Mouse (Mus musculus) kidney, embryonic 16.5 days (tissue): ENCODE results near the gene Fam90a1a. TPM values are rescaled to one million over a fixed set of nuclear protein-coding genes. Genes with fewer than 3 reads are reported as not detected.

Experiments used
- ATAC-seq: fragments of 200-750 bp; cut with Nextera tagmentation; 2 replicates; pipeline ENCODE4 v1.8.0; 2017; ENCODE audit warnings: moderate TSS enrichment; ENCODE audit not compliant: low FRiP score, low TSS enrichment
- H3K27ac ChIP-seq: fragments of 300-500 bp; sonication (generic); 2 replicates; pipeline ENCODE4 v1.5.1; 2014; ENCODE audit warnings: low read length
- H3K27me3 ChIP-seq: fragments of 300-500 bp; sonication (generic); 2 replicates; pipeline ENCODE4 v1.6.1; 2014; ENCODE audit warnings: low read length, control low read depth, mixed read lengths; ENCODE audit not compliant: insufficient read depth
- H3K36me3 ChIP-seq: fragments of 300-500 bp; sonication (generic); 2 replicates; pipeline ENCODE4 v1.6.1; 2014; ENCODE audit warnings: low read length, control low read depth, mixed read lengths; ENCODE audit not compliant: insufficient read depth
- H3K4me1 ChIP-seq: fragments of 300-500 bp; sonication (generic); 2 replicates; pipeline ENCODE4 v1.6.1; 2014; ENCODE audit warnings: low read length, control low read depth, mixed read lengths; ENCODE audit not compliant: insufficient read depth
- H3K4me2 ChIP-seq: fragments of 300-500 bp; sonication (generic); replicated peaks from 2 replicates; pipeline ENCODE4 v1.6.1; 2014; ENCODE audit warnings: low read depth, low read length
- H3K4me3 ChIP-seq: fragments of 300-500 bp; sonication (generic); 2 replicates; pipeline ENCODE4 v1.5.1; 2014; ENCODE audit warnings: mild to moderate bottlenecking, low read length
- H3K9ac ChIP-seq: fragments of 300-500 bp; sonication (generic); replicated peaks from 2 replicates; pipeline ENCODE4 v1.6.1; 2014; ENCODE audit warnings: low read length
- H3K9me3 ChIP-seq: fragments of 300-500 bp; sonication (generic); 2 replicates; pipeline ENCODE4 v1.6.1; 2016; ENCODE audit warnings: low read length, control low read depth
- WGBS: fragments of 180-500 bp; shearing (Covaris S2); extraction: QIAGEN DNeasy Blood & Tissue Kit; methylation state at CpG from one replicate; pipeline ENCODE4 v1.1.7; 2014; 5-methylcytosine and 5-hydroxymethylcytosine counted together
- polyA plus RNA-seq: library from polyadenylated mRNA; unstranded; fragments of >200 nt; fragmentation: Nextera tagmentation; extraction: Ambion mirVana; gene quantifications from 2 replicates; pipeline ENCODE4 v1.2.1, GENCODE M21; 2015

The Fam90a1a gene
- polyA plus RNA-seq, 1 experiment from 2014 or later = not detected

DNA sequence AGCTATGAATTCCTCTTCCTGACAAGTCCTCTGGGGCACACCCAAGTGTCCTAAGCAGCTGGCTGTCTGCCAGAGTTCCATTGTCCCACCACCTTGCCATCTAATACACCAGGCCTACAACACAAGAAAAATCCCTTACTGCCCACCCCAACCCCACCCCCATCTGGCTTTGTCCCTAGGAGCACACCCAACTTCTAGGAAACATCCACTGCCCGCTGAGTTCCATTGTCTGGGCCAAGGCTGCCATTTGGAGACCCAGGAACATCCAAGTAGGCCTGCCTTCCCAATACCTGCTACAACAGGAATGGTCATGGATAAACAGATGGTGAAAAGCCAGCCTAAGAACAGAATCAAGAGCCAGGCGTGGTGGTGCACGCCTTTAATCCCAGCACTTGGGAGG is 2.2 kb upstream of the Fam90a1a start:
- no peak overlapping the region for H3K4me3 ChIP-seq
- ATAC-seq = no peak
- H3K9ac ChIP-seq = no peak overlapping the region
- 83% methylated on average over 3 of the region's 3 CpGs for WGBS
- no peak overlapping the region for H3K27ac ChIP-seq
- no peak overlapping the region for H3K4me2 ChIP-seq
- H3K9me3 ChIP-seq = no peaks in the 10 kb centered on the region
- no peaks in the 10 kb centered on the region for H3K4me1 ChIP-seq
- H3K36me3 ChIP-seq = no peaks in the 10 kb centered on the region
- no peaks in the 10 kb centered on the region for H3K27me3 ChIP-seq

DNA sequence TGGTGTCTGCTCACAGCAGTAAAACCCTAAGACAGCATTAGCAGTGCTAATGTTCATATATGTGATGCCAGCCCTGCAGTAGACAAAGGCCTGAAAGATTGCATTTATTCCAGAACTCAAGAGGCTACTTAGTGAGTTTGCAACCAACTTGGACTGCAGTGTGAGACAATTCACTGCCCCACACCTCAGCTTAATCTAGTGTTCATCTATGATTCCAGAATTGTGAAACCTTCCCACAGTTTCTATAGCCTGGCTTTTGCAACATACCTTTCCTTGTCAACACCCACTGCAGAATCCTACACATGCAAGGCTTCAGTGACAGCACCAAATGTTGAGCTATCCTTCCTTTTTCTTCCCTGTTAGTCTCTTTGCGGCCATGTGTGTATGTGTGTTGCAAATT is 8.1 kb downstream of the Fam90a1a start:
- Histone ChIP-seq H3K9me3 (no peaks in the 10 kb centered on the region), H3K27me3 (no peaks in the 10 kb centered on the region), H3K36me3 (no peaks in the 10 kb centered on the region), H3K27ac (no peak overlapping the region), H3K4me1 (no peaks in the 10 kb centered on the region), H3K9ac (no peak overlapping the region), H3K4me2 (no peak overlapping the region), H3K4me3 (no peak overlapping the region)
- ATAC-seq = no peak
- WGBS = 73% methylated on average over 1 of the region's 1 CpGs

GRCm38 (mm10) chr8:21969475-21969874 is 11.0 kb downstream of the Fam90a1a start, which contains the start of gene Ccdc70:
Gene Ccdc70 (plus strand): TSS chr8:21969775.
- Histone ChIP-seq H3K27ac (no peak within 1 kb of the TSS), H3K27me3 (no peaks in the 10 kb centered on the region), H3K36me3 (no peaks in the 10 kb centered on the region), H3K4me3 (no peak within 1 kb of the TSS), H3K9ac (no peak within 1 kb of the TSS), H3K4me2 (no peak within 1 kb of the TSS), H3K9me3 (no peaks in the 10 kb centered on the region), H3K4me1 (no peaks in the 10 kb centered on the region)
- ATAC-seq = no peak
- 85% methylated on average over 3 of the region's 3 CpGs for WGBS

GRCm38 (mm10) chr8:21978193-21978592 is 19.7 kb downstream of the Fam90a1a start:
- ATAC-seq = no peak
- H3K4me1 ChIP-seq = no peaks in the 10 kb centered on the region
- no peak overlapping the region for H3K4me3 ChIP-seq

GRCm38 (mm10) chr8:21981664-21982337 is 23.3 kb downstream of the Fam90a1a start:
- Histone ChIP-seq H3K36me3 (no peaks in the 10 kb centered on the region), H3K9ac (no peak overlapping the region), H3K27ac (no peak overlapping the region), H3K4me3 (no peak overlapping the region), H3K4me2 (no peak overlapping the region), H3K27me3 (no peaks in the 10 kb centered on the region), H3K9me3 (no peaks in the 10 kb centered on the region), H3K4me1 (no peaks in the 10 kb centered on the region)
- WGBS = 55% methylated on average over 8 of the region's 8 CpGs
- no peak for ATAC-seq

More at GRCm38 (mm10) chr8:21978193-21978592, 19.7 kb downstream of the Fam90a1a start:
- Histone ChIP-seq H3K27ac (no peak overlapping the region), H3K27me3 (no peaks in the 10 kb centered on the region), H3K9ac (no peak overlapping the region), H3K9me3 (no peaks in the 10 kb centered on the region), H3K4me2 (no peak overlapping the region), H3K36me3 (no peaks in the 10 kb centered on the region)
- WGBS = 65% methylated on average over 4 of the region's 4 CpGs

- H3K4me3 ChIP-seq = no peak overlapping the region
- H3K4me2 ChIP-seq = no peak overlapping the region
- H3K4me1 ChIP-seq = no peaks in the 10 kb centered on the region
- H3K27me3 ChIP-seq = no peaks in the 10 kb centered on the region
- H3K27ac ChIP-seq = no peak overlapping the region
- H3K36me3 ChIP-seq = no peaks in the 10 kb centered on the region
- peak; percentile 90 for ATAC-seq
- H3K9ac ChIP-seq = no peak overlapping the region
- 23% methylated on average over 6 of the region's 6 CpGs for WGBS
- H3K9me3 ChIP-seq = no peaks in the 10 kb centered on the region
Observed at GRCm38 (mm10) chr8:21992184-21992583, 33.7 kb downstream of the Fam90a1a start.

DNA sequence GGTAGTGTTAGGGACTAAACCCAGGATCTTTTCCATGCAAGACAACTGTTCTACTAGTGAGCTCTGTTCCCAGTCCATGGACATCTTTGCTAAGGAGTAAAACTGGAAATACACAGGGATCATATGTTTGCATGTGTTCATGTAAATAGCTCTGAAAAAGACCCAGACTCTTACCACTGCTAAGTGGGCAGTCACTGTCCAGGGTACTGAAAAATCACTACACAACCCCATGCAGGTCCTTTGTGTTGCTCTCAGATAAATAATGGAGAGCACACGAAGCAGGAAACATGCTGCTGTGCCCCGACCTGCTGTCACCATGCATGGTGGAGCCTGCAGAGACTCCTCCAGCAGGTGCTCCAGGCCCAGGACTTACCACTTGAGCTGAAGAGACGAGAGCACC is 36.7 kb downstream of the Fam90a1a start:
- 30% methylated on average over 3 of the region's 3 CpGs for WGBS
- Histone ChIP-seq H3K4me3 (no peak overlapping the region), H3K4me2 (no peak overlapping the region), H3K4me1 (no peaks in the 10 kb centered on the region), H3K27me3 (no peaks in the 10 kb centered on the region), H3K9me3 (no peaks in the 10 kb centered on the region), H3K36me3 (no peaks in the 10 kb centered on the region), H3K27ac (no peak overlapping the region), H3K9ac (no peak overlapping the region)
- no peak for ATAC-seq

DNA sequence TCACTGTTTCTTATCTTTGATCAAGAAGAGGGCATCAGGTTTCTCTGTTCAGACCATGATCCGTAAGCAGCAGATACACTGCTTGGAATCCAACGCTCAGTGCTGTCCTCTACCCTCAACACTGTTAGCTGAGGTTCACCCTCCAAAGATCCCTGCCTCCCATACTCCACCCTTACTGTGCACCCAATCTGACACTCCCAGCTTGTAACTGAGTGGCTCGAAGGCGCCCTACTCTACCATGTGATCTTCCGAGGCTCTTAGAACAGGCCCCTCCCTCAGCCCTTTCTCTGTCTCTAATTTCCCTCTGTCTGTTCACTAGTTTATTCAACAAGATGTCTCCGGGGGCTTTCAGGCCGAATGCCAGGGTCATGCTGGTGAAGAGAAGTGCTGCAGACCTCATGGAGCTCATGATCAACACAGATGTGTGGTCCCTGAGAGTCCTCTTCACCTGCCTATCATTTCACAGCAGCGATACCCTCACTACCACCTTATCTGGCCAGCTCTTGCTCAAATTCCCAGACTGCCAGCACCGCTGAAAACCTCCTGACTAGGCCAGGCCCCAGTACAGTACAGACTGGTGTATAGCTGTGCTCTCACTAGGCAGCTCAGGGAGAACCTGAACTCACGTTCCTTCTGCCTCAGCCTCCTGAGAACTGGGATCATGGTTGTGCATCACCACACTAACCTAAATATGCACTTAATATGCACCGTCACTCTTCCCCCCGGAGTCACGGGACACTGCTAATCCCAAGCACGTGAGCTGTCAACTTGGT is 46.4 kb downstream of the Fam90a1a start:
- no peak for ATAC-seq
- no peak overlapping the region for H3K27ac ChIP-seq
- no peak overlapping the region for H3K9ac ChIP-seq
- H3K27me3 ChIP-seq = no peaks in the 10 kb centered on the region
- no peaks in the 10 kb centered on the region for H3K9me3 ChIP-seq
- H3K36me3 ChIP-seq = no peaks in the 10 kb centered on the region
- H3K4me2 ChIP-seq = no peak overlapping the region
- no peaks in the 10 kb centered on the region for H3K4me1 ChIP-seq
- WGBS = 84% methylated on average over 14 of the region's 14 CpGs
- no peak overlapping the region for H3K4me3 ChIP-seq

DNA sequence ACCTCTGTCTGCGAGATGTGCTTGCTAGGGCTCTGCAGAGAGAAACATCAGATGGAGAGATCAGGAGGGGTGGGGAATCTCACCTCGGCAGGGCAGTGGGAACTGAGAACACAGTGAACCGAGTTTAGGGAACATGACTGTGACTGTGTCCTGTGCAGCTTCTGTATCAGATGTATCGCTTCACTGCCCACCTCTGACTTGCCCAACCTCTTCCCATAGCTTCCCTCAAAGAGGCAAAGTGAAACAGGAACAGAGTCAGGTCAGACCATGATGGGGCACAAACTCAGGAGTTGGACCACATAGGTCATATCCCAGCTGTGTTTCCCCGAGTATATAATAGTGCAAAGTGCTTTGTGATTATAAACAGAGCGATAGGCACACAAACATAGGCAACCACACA is 47.9 kb downstream of the Fam90a1a start:
- WGBS = 64% methylated on average over 6 of the region's 6 CpGs

GRCm38 (mm10) chr8:22009403-22009802 is 50.9 kb downstream of the Fam90a1a start:
- 79% methylated on average over 3 of the region's 3 CpGs for WGBS
- H3K4me2 ChIP-seq = no peak overlapping the region
- no peak overlapping the region for H3K4me3 ChIP-seq
- H3K36me3 ChIP-seq = no peaks in the 10 kb centered on the region
- H3K9me3 ChIP-seq = no peaks in the 10 kb centered on the region
- H3K27ac ChIP-seq = no peak overlapping the region
- no peak for ATAC-seq
- H3K9ac ChIP-seq = no peak overlapping the region
- no peaks in the 10 kb centered on the region for H3K4me1 ChIP-seq
- H3K27me3 ChIP-seq = no peaks in the 10 kb centered on the region

More for the DNA sequence above, 47.9 kb downstream of the Fam90a1a start:
- no peak overlapping the region for H3K4me3 ChIP-seq
- no peak overlapping the region for H3K27ac ChIP-seq
- H3K36me3 ChIP-seq = no peaks in the 10 kb centered on the region
- H3K9me3 ChIP-seq = no peaks in the 10 kb centered on the region
- H3K4me2 ChIP-seq = no peak overlapping the region
- no peak for ATAC-seq
- H3K9ac ChIP-seq = no peak overlapping the region
- no peaks in the 10 kb centered on the region for H3K4me1 ChIP-seq
- no peaks in the 10 kb centered on the region for H3K27me3 ChIP-seq
